Mouse (Mus musculus) heart, embryonic 11.5 days (tissue): ENCODE measurements around the gene Tasp1. TPM values are rescaled to one million over a fixed set of nuclear protein-coding genes. Genes with fewer than 3 reads are reported as not detected.
"Not testable (repeated sequence)": the region's sequence is repeated elsewhere in the genome, so short reads cannot be mapped to it uniquely, and the experiment has no call there.

Experiments
- ATAC-seq: fragments of 200-750 bp; cut with Nextera tagmentation; replicated peaks from 2 replicates; pipeline ENCODE4 v1.8.0; 2017; ENCODE audit warnings: moderate library complexity; ENCODE audit not compliant: insufficient number of reproducible peaks, low FRiP score, low TSS enrichment
- H3K27ac ChIP-seq: fragments of 300-500 bp; sonication (generic); 2 replicates; pipeline ENCODE4 v1.5.1; 2014; ENCODE audit warnings: mild to moderate bottlenecking, low read depth, low read length
- H3K27me3 ChIP-seq: fragments of 300-500 bp; sonication (generic); 2 replicates; pipeline ENCODE4 v1.6.1; 2014; ENCODE audit warnings: mild to moderate bottlenecking, low read length, mixed read lengths; ENCODE audit not compliant: control insufficient read depth, insufficient read depth
- H3K36me3 ChIP-seq: fragments of 300-500 bp; sonication (generic); 2 replicates; pipeline ENCODE4 v1.6.1; 2014; ENCODE audit warnings: mild to moderate bottlenecking, low read length, moderate library complexity, mixed read lengths; ENCODE audit not compliant: control insufficient read depth, insufficient read depth
- H3K4me1 ChIP-seq: fragments of 300-500 bp; sonication (generic); 2 replicates; pipeline ENCODE4 v1.6.1; 2014; ENCODE audit warnings: low read length; ENCODE audit not compliant: control insufficient read depth, insufficient read depth
- H3K4me2 ChIP-seq: fragments of 300-500 bp; sonication (generic); 2 replicates; pipeline ENCODE4 v1.6.1; 2014; ENCODE audit warnings: mild to moderate bottlenecking, moderate library complexity
- H3K4me3 ChIP-seq: fragments of 300-500 bp; sonication (generic); 2 replicates; pipeline ENCODE4 v1.5.1; 2014; ENCODE audit warnings: low read depth, low read length
- H3K9ac ChIP-seq: fragments of 300-500 bp; sonication (generic); 2 replicates; pipeline ENCODE4 v1.6.1; 2014; ENCODE audit warnings: mild to moderate bottlenecking, low read depth, low read length, moderate library complexity
- H3K9me3 ChIP-seq: fragments of 300-500 bp; sonication (generic); replicated peaks from 2 replicates; pipeline ENCODE4 v1.6.1; 2016; ENCODE audit warnings: low read length; ENCODE audit not compliant: control insufficient read depth
- WGBS: fragments of 180-500 bp; shearing (Covaris S2); extraction: QIAGEN DNeasy Blood & Tissue Kit; methylation state at CpG from one replicate; pipeline ENCODE4 v1.1.7; 2014; ENCODE audit not compliant: insufficient replicate concordance; 5-methylcytosine and 5-hydroxymethylcytosine counted together
- polyA plus RNA-seq: library from polyadenylated mRNA; unstranded; fragments of >200 nt; fragmentation: Nextera tagmentation; extraction: Ambion mirVana; gene quantifications from 2 replicates; pipeline ENCODE4 v1.2.1, GENCODE M21; 2014

Gene Tasp1
- polyA plus RNA-seq, 1 experiment from 2014 or later = 14.7 TPM

DNA sequence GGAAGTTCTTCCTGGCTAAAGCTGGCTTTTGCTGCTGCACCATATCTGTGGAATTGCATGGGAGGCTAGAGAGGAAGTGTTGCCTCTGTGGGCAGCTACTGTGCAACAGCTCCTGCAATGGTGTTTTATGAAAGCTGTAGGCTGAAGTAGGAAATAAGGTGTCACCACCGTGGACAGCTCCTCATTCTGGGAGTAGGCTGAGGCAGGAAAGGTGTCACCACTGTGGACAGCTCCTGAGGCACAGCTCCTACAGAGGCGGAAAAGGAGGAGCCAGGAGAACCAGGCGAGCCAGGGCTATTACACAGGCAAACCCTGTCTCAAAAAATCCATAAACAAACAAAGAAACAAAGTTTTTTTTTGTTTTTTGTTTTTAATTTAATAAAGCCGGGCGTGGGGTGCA lies 29.4 kb upstream of the Tasp1 start:
- ATAC-seq = no peak
- H3K4me1 ChIP-seq = no peaks in the 10 kb centered on the region
- H3K9ac ChIP-seq = no peak overlapping the region
- no peak overlapping the region for H3K4me3 ChIP-seq
- H3K27ac ChIP-seq = no peak overlapping the region
- WGBS = 88% methylated on average over 5 of the region's 5 CpGs
- no peak overlapping the region for H3K4me2 ChIP-seq
- H3K27me3 ChIP-seq = no peaks in the 10 kb centered on the region
- no peaks in the 10 kb centered on the region for H3K36me3 ChIP-seq
- no peaks in the 10 kb centered on the region for H3K9me3 ChIP-seq

DNA sequence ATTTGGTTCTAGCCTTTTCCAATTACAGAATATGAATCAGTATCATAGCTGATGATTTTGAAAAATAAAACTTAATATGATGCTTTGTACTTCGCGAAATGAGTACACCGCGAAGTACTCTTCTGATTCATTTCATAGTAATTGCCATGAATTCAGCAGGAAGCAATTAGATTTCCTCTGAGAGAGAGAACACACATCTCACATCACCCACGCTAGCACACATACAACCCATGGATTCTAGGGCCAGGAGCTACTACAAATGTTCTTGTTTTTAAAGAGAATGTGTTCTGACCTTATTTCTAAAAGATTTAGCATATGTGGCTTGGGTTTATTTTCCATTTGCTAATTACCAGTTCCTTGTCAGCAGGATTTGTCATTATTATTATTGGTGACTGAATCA lies 26.8 kb upstream of the Tasp1 start:
- H3K27ac ChIP-seq = no peak overlapping the region
- no peak for ATAC-seq
- no peak overlapping the region for H3K4me3 ChIP-seq
- H3K9me3 ChIP-seq = no peaks in the 10 kb centered on the region
- H3K36me3 ChIP-seq = no peaks in the 10 kb centered on the region
- no peak overlapping the region for H3K4me2 ChIP-seq
- WGBS = 90% methylated on average over 5 of the region's 5 CpGs
- no peak overlapping the region for H3K9ac ChIP-seq
- H3K4me1 ChIP-seq = no peaks in the 10 kb centered on the region
- H3K27me3 ChIP-seq = no peaks in the 10 kb centered on the region

- Histone ChIP-seq H3K27ac (no peak overlapping the region), H3K27me3 (no peaks in the 10 kb centered on the region), H3K9ac (no peak overlapping the region), H3K36me3 (no peaks in the 10 kb centered on the region), H3K4me3 (no peak overlapping the region), H3K4me2 (no peak overlapping the region), H3K4me1 (no peaks in the 10 kb centered on the region), H3K9me3 (no peaks in the 10 kb centered on the region)
- ATAC-seq = no peak
- 82% methylated on average over 7 of the region's 7 CpGs for WGBS
These were observed 17.6 kb upstream of the Tasp1 start for GRCm38 (mm10) chr2:140084245-140084644.

DNA sequence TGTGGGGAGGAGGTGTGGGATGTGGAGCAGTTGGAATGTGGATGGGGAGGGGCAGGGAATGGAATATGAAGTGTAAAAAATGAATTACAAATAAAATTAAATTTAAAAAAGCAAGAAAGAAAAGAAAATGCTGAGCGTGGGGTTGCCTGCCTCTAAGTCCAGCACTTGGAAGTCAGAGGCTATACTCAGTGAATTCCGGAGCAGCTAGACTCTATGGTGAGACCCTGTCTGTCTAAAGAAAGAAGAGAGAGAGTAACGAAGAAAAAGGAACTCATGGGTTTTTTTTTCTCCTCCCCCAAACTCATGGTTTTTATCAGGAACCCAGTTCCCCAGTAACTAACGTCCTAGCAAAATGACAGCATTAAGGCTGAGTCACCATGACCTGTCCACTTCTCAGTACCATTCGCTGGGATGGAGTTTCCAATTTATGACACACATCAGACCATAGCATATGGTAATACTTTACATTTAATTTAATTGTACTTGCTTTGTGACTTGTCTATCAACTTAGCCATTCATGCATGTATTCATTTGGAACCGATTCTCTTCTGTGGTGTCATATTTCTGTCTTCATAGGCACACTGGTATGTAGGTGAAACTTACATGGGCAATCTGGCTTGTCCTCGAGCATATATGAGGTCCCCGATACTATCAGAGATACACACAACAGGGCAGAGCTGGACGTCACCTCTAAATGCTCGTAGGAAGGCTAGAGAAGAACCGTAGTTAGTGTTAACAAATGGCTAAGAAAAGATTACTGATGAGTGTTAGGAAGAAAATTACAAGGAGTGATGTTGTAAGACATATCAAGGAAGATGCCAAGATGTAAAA lies 14.4 kb upstream of the Tasp1 start:
- no peaks in the 10 kb centered on the region for H3K4me1 ChIP-seq
- H3K27ac ChIP-seq = no peak overlapping the region
- H3K9ac ChIP-seq = no peak overlapping the region
- no peak for ATAC-seq
- H3K27me3 ChIP-seq = no peaks in the 10 kb centered on the region
- H3K4me2 ChIP-seq = no peak overlapping the region
- no peaks in the 10 kb centered on the region for H3K36me3 ChIP-seq
- no peaks in the 10 kb centered on the region for H3K9me3 ChIP-seq
- no peak overlapping the region for H3K4me3 ChIP-seq
- 78% methylated on average over 11 of the region's 11 CpGs for WGBS

GRCm38 (mm10) chr2:140079284-140079683 lies 12.7 kb upstream of the Tasp1 start:
- H3K36me3 ChIP-seq, ATAC-seq, H3K9me3 ChIP-seq, H3K27me3 ChIP-seq, H3K27ac ChIP-seq, H3K4me1 ChIP-seq, H3K4me2 ChIP-seq, H3K4me3 ChIP-seq, H3K9ac ChIP-seq: not testable (repeated sequence)

DNA sequence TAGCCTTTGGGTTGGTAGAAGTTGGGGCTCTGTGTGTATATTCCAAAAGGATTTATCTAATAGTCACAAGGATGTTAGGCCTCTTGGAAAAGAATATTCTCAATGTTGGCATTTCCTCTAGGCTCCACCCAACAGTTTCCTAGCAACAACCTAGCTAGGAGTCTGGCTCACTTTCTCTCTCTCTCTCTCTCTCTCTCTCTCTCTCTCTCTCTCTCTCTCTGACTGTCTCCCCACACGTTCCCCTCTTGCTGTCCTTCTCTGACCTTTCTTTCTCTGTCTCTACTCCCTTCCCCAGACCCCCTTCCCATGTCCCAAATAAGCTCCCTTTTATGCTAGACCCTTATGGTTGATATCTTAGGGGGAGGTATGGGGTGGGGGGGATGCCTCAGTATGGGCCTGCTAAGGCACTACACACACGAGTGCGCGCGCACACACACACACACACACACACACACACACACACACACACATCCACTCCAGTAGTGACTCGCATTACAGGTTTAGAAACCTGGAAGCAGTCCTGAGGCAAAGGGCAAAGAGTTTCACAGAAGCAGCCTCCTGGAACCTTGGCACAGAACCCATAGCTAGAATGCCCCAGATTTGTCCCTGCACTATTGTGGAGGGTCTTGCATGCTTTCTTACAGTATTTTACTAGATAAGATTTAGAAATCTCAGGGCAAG lies 12.1 kb upstream of the Tasp1 start:
- H3K9me3 ChIP-seq = no peaks in the 10 kb centered on the region
- no peaks in the 10 kb centered on the region for H3K4me1 ChIP-seq
- ATAC-seq = no peak
- H3K36me3 ChIP-seq = no peaks in the 10 kb centered on the region
- no peak overlapping the region for H3K4me2 ChIP-seq
- 50% methylated on average over 6 of the region's 6 CpGs for WGBS
- no peak overlapping the region for H3K9ac ChIP-seq
- no peak overlapping the region for H3K4me3 ChIP-seq
- H3K27ac ChIP-seq = no peak overlapping the region
- no peaks in the 10 kb centered on the region for H3K27me3 ChIP-seq

GRCm38 (mm10) chr2:140077476-140077875 lies 10.9 kb upstream of the Tasp1 start:
- H3K27me3 ChIP-seq = no peaks in the 10 kb centered on the region
- no peak for ATAC-seq
- no peak overlapping the region for H3K4me3 ChIP-seq
- no peak overlapping the region for H3K9ac ChIP-seq
- no peaks in the 10 kb centered on the region for H3K4me1 ChIP-seq
- no peaks in the 10 kb centered on the region for H3K36me3 ChIP-seq
- no peak overlapping the region for H3K4me2 ChIP-seq
- 20% methylated on average over 1 of the region's 1 CpGs for WGBS
- H3K27ac ChIP-seq = no peak overlapping the region
- no peaks in the 10 kb centered on the region for H3K9me3 ChIP-seq

GRCm38 (mm10) chr2:140075150-140075549 lies 8.5 kb upstream of the Tasp1 start:
- no peak overlapping the region for H3K4me3 ChIP-seq
- no peaks in the 10 kb centered on the region for H3K27me3 ChIP-seq
- no peak overlapping the region for H3K4me2 ChIP-seq
- H3K36me3 ChIP-seq = no peaks in the 10 kb centered on the region
- no peak overlapping the region for H3K27ac ChIP-seq
- WGBS = 67% methylated on average over 3 of the region's 3 CpGs
- no peak overlapping the region for H3K9ac ChIP-seq
- no peaks in the 10 kb centered on the region for H3K4me1 ChIP-seq
- ATAC-seq = no peak
- no peaks in the 10 kb centered on the region for H3K9me3 ChIP-seq

DNA sequence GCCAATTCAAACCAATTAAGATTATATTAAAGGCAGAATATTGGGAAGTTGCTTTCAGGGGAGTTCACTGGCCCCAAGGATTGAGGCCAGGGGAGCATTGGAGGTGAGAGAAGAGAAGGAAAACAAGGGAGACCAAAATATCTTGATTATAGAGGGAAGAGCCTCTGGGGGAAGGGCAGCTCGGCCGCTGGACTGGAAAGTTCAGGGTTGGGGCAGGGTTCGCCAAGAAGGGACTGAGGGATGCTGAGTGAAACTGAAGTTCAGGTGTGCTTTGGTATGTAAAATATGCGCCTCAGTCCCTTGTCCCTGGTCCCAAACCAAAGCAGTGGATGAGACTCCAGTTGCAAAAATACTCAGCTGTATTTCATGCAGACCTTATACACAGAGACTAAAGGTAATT lies 911 bp upstream of the Tasp1 start:
- ATAC-seq = no peak

More for the DNA sequence above, 911 bp upstream of the Tasp1 start:
- Histone ChIP-seq H3K36me3 (no peaks in the 10 kb centered on the region), H3K4me3 (peak overlapping the region; percentile 87; the same call in 1 of the 2 replicates), H3K27me3 (no peaks in the 10 kb centered on the region), H3K4me1 (no peaks in the 10 kb centered on the region), H3K27ac (no peak overlapping the region), H3K9me3 (no peaks in the 10 kb centered on the region), H3K4me2 (peak overlapping the region; percentile 84), H3K9ac (no peak overlapping the region)
- WGBS = 51% methylated on average over 4 of the region's 4 CpGs
